Mouse (Mus musculus) midbrain, embryonic 14.5 days (tissue): ENCODE data around the gene Jund. TPM values are rescaled to one million over a fixed set of nuclear protein-coding genes. Genes with fewer than 3 reads are reported as not detected.

ENCODE experiments used
- ATAC-seq: fragments of 200-750 bp; cut with Nextera tagmentation; 2 replicates; pipeline ENCODE4 v1.8.0; 2017; ENCODE audit warnings: moderate number of reproducible peaks, moderate library complexity; ENCODE audit not compliant: low FRiP score, low TSS enrichment
- DNase-seq: peaks from one replicate; pipeline ENCODE4 v3.0.0-alpha.2; 2015
- H3K27ac ChIP-seq: fragments of 300-500 bp; sonication (generic); replicated peaks from 2 replicates; pipeline ENCODE4 v1.5.1; 2014; ENCODE audit warnings: mild to moderate bottlenecking, low read depth, low read length, moderate library complexity
- H3K27me3 ChIP-seq: fragments of 300-500 bp; sonication (generic); 2 replicates; pipeline ENCODE4 v1.6.1; 2014; ENCODE audit warnings: low read length, control low read depth, mixed read lengths; ENCODE audit not compliant: control insufficient read depth, insufficient read depth
- H3K36me3 ChIP-seq: fragments of 300-500 bp; sonication (generic); 2 replicates; pipeline ENCODE4 v1.6.1; 2014; ENCODE audit warnings: low read length, control low read depth; ENCODE audit not compliant: control insufficient read depth, insufficient read depth
- H3K4me1 ChIP-seq: fragments of 300-500 bp; sonication (generic); 2 replicates; pipeline ENCODE4 v1.6.1; 2014; ENCODE audit warnings: mild to moderate bottlenecking, antibody characterized with exemption, low read length, control low read depth; ENCODE audit not compliant: control insufficient read depth, insufficient read depth
- H3K4me2 ChIP-seq: fragments of 300-500 bp; sonication (generic); 2 replicates; pipeline ENCODE4 v1.6.1; 2014; ENCODE audit warnings: mild to moderate bottlenecking, low read length, moderate library complexity
- H3K4me3 ChIP-seq: fragments of 300-500 bp; sonication (generic); replicated peaks from 2 replicates; pipeline ENCODE4 v1.5.1; 2014; ENCODE audit warnings: low read depth, low read length
- H3K9ac ChIP-seq: fragments of 300-500 bp; sonication (generic); replicated peaks from 2 replicates; pipeline ENCODE4 v1.6.1; 2014; ENCODE audit warnings: mild to moderate bottlenecking, low read length, moderate library complexity
- H3K9me3 ChIP-seq: fragments of 300-500 bp; sonication (generic); 2 replicates; pipeline ENCODE4 v1.6.1; 2016; ENCODE audit warnings: low read length, control low read depth, mixed read lengths; ENCODE audit not compliant: control insufficient read depth
- WGBS: fragments of 180-500 bp; shearing (Covaris S2); extraction: QIAGEN DNeasy Blood & Tissue Kit; methylation state at CpG from one replicate; pipeline ENCODE4 v1.1.7; 2014; 5-methylcytosine and 5-hydroxymethylcytosine counted together
- polyA plus RNA-seq: library from polyadenylated mRNA; unstranded; fragments of >200 nt; fragmentation: Nextera tagmentation; extraction: Ambion mirVana; gene quantifications from 2 replicates; pipeline ENCODE4 v1.2.1, GENCODE M21; 2014

The Jund gene
- polyA plus RNA-seq, 1 experiment from 2014 or later: 119 TPM

DNA sequence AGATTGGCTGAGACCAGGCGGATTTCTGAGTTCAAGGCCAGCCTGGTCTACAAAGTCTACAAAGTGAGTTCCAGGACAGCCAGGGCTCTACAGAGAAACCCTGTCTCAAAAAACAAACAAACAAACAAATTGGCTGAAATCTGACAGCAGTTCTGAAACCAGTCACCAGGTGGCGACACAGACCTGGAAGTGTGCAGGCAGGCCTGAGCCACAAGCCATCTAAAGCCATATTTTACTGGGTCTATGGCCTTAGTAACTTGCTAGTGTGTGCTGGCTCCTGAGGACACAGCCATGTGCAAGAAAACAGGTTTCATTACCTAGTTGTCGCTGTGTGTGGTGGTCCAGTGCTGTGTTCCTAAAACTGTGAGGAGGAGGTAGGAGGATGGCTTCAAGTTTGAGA is 22.0 kb downstream of the Jund start:
- WGBS: 7% methylated on average over 3 of the region's 3 CpGs
- no peak overlapping the region for H3K4me2 ChIP-seq
- H3K4me1 ChIP-seq: no peaks in the 10 kb centered on the region
- no peak overlapping the region for H3K9ac ChIP-seq
- no peaks in the 10 kb centered on the region for H3K27me3 ChIP-seq
- H3K4me3 ChIP-seq: no peak overlapping the region
- no peaks in the 10 kb centered on the region for H3K9me3 ChIP-seq
- ATAC-seq (no peak), DNase-seq (peak; percentile 89)
- H3K27ac ChIP-seq: no peak overlapping the region
- no peaks in the 10 kb centered on the region for H3K36me3 ChIP-seq

DNA sequence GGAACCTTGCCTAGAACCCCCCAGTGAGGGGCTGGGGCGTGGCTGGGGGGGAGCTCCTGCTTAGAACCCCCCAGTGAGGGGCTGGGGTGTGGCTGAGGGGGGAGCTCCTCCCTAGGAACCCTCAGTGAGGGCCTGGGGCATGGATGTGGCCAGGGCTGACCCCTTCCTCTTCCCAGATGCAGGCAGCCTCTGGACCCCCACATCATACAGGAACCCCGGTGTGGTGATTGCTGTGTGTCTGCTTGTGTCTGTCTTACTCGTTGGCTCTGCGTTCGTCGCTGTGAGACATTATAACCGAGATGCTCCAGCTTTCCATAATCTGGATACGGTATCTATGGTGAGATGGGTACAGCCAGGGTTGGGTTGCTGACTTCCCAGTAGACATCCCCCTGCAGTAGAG is 22.9 kb downstream of the Jund start:
- 84% methylated on average over 8 of the region's 8 CpGs for WGBS
- Histone ChIP-seq H3K4me2 (no peak overlapping the region), H3K9me3 (no peaks in the 10 kb centered on the region), H3K9ac (no peak overlapping the region), H3K27me3 (no peaks in the 10 kb centered on the region), H3K4me1 (no peaks in the 10 kb centered on the region), H3K36me3 (no peaks in the 10 kb centered on the region), H3K27ac (no peak overlapping the region), H3K4me3 (no peak overlapping the region)
- ATAC-seq (no peak), DNase-seq (no peak)

DNA sequence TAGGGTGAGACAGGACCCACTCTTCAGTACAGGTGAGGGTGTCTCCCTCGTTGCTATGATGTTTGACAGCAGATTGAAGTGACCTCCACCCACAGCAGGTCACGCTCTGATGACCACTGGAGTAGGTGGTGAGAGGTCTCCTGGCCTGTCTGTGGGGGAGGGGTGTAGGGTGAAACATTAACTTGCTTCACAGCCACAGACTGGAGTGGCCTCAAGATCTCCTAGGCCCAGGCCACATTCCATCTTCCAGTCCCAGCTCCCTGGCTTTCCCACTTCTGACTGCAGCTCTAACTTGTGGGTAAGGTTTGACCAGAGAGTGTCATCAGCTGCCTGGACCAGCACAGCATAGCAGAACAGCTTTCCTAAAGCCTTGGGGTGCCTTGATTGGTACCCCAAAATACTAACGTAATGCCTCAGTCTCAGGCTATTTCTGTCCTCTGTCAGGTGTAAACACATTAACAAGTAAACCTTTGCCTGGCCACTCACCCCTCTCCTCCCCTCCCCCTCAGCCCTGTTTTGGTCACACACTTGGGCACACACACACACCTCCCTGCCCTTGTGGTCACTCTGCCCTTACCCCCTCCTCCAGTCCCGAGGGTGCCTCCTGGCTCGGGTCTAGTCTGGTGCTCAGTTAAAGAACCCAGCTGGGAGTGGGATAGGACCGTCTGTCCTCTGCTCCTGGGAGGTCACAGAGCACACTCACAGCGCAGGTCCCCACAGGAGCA is 24.9 kb downstream of the Jund start, which contains the start of gene Pde4c:
TSS of gene Pde4c (plus strand) at position 235 of the 725 bp plus-strand sequence.
- WGBS: 66% methylated on average over 7 of the region's 7 CpGs
- H3K9ac ChIP-seq: no peak within 1 kb of the TSS

DNA sequence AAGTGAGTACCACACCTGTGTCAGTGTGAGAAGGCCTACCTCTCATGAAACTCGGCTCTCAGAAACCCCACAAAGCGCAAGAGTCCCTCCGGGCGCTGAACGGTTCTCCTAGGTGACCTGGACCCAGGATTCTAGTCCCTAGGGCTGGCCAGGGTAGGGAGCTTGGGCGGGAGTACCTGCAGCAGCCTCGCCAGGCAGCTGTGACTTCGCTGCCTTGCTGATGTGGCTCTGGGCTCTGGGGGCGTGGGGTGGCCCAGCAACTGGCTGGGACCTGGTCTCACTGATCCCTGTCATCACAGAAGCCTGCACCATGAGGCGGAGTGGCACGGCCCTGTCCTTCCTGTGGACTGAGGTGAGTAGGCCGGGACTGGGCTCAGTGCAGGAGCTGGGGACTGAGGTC is 25.5 kb downstream of the Jund start:
- ATAC-seq (no peak), DNase-seq (no peak)
- no peaks in the 10 kb centered on the region for H3K9me3 ChIP-seq
- no peak overlapping the region for H3K4me2 ChIP-seq
- H3K4me3 ChIP-seq: no peak overlapping the region
- peaks cover 8% of the 10 kb centered on the region for H3K27me3 ChIP-seq
- no peak overlapping the region for H3K9ac ChIP-seq
- no peak overlapping the region for H3K27ac ChIP-seq
- no peaks in the 10 kb centered on the region for H3K4me1 ChIP-seq
- H3K36me3 ChIP-seq: no peaks in the 10 kb centered on the region
- 82% methylated on average over 12 of the region's 12 CpGs for WGBS

More for the DNA sequence above, 24.9 kb downstream of the Jund start, which contains the start of gene Pde4c:
- Histone ChIP-seq H3K4me1 (no peaks in the 10 kb centered on the region), H3K27ac (no peak within 1 kb of the TSS), H3K4me3 (no peak within 1 kb of the TSS), H3K4me2 (no peak within 1 kb of the TSS), H3K9me3 (no peaks in the 10 kb centered on the region), H3K36me3 (no peaks in the 10 kb centered on the region), H3K27me3 (0 out of 2 replicates have a peak, but pooled peaks cover 5% of the 10 kb centered on the region)
- ATAC-seq (no peak), DNase-seq (no peak)

DNA sequence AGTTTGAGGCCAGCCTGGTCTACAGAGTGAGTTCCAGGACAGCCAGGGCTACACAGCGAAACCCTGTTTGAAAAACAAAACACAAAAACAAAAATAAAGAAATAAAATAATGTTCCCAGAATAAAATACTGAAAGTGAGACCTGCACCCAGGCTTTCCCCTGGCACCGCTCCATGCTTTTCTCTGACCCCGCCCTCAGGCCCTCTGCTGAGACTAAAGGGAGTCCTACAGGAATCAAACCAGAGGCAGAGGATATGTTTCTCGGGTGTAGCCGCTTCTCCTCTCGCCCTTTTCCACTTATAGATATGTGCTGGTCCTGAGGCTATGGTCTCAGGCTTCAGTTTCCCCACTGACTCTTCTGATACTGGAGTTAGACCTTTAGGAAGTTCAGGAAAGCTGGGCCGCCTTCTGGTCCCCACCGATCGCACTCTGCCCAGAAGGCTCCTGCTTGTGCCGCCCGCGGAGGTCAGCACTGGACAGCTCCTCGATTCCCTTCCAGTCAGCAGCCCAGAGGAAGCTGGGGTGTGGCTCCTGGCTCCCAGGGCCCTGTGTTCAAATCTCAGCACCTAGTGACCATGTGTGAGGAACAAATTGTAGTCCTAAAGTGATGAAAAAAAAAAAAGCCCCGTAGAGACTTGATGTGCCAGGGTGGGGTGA is 27.2 kb downstream of the Jund start:
- no peak overlapping the region for H3K27ac ChIP-seq
- H3K36me3 ChIP-seq: no peaks in the 10 kb centered on the region
- H3K27me3 ChIP-seq: peaks cover 19% of the 10 kb centered on the region
- H3K4me2 ChIP-seq: no peak overlapping the region
- no peak for DNase-seq
- no peak overlapping the region for H3K9ac ChIP-seq
- 33% methylated on average over 14 of the region's 14 CpGs for WGBS
- H3K4me3 ChIP-seq: no peak overlapping the region
- no peaks in the 10 kb centered on the region for H3K9me3 ChIP-seq
- H3K4me1 ChIP-seq: no peaks in the 10 kb centered on the region
- no peak for ATAC-seq

DNA sequence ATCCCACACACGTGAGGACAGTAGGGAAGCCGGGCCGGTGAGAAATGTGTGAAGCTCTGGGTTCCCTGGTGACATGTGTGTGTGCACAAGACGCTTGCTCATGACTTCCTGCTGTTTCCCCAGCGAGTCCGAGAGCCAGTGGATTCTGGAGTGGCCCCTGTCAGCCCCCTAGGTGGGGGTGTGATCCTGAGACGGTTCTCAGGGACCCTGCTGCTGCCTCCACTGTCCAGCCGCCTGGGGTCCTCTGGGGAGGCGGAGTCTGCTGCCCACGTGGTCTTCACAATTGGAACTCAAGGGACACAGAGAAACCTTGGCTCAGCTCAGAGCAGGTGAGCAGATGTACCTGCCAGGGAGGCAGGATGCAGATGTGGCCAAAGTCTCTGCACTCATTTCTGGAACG is 28.0 kb downstream of the Jund start:
- H3K27ac ChIP-seq: no peak overlapping the region
- no peaks in the 10 kb centered on the region for H3K9me3 ChIP-seq
- H3K4me3 ChIP-seq: no peak overlapping the region
- no peak overlapping the region for H3K9ac ChIP-seq
- DNase-seq: no peak
- 46% methylated on average over 11 of the region's 11 CpGs for WGBS
- H3K4me1 ChIP-seq: no peaks in the 10 kb centered on the region
- ATAC-seq: no peak
- H3K36me3 ChIP-seq: no peaks in the 10 kb centered on the region
- H3K4me2 ChIP-seq: no peak overlapping the region
- H3K27me3 ChIP-seq: peaks cover 19% of the 10 kb centered on the region

DNA sequence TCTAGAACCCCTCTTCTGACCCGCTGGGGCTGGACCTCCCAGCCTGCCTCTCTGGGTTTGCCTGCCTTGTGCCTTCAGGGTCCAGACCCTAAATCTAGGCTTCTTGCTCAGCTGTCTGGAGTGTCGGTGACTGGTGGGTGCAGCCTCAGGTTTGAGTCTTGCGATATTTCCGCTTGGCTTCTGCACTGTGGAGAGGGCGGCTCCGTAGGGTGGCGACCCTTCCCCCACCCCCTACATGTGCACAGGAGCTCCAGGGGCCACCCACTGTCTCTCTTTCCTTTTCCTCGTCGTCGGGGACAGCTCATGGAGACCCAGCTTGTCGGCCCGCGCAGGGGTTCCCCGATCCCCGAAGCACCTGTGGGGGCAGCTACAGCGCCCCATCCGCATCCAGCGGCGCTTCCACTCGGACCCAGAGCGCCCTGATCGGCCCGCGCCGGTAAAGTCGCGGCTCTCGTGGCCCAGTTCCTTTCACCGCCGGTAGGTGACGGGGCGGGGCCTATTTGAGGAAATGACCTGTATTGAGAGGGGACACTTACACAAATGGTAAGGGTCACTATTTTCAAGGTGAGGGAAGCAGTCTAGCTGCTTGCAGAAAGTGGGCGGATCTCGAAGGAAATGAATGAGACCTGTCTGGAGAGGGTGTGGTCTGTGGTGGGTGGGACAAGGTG is 31.2 kb downstream of the Jund start:
- H3K36me3 ChIP-seq: no peaks in the 10 kb centered on the region
- no peak for DNase-seq
- peak overlapping the region; percentile 38 for H3K4me2 ChIP-seq
- peaks cover 23% of the 10 kb centered on the region for H3K27me3 ChIP-seq
- no peak overlapping the region for H3K4me3 ChIP-seq
- H3K9ac ChIP-seq: 0 out of 2 replicates have a peak overlapping the region, but pooled peaks have one; percentile 12
- no peaks in the 10 kb centered on the region for H3K9me3 ChIP-seq
- 6% methylated on average over 34 of the region's 34 CpGs for WGBS
- ATAC-seq: no peak
- H3K4me1 ChIP-seq: no peaks in the 10 kb centered on the region
- H3K27ac ChIP-seq: no peak overlapping the region

DNA sequence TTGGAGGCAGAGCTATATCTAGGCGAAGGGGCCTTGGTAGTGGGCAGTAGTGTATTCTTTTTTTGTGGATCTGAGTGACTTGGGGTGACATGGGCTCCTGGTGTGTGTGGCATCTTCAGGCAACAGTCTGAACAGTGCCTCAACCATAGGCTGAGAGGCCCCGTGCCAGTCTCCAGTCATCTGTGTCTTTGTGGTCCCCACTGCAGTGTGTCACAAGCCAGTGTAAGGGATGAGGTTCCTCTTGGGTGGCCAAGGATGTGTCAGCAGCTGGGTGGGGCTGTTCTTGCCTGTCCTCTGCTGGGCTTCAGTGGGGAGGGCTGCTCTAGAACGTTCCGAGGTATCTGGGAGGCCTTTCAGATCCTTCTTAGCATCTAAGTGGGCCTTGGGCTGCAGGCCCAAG is 32.2 kb downstream of the Jund start:
- H3K36me3 ChIP-seq: no peaks in the 10 kb centered on the region
- no peaks in the 10 kb centered on the region for H3K4me1 ChIP-seq
- H3K9me3 ChIP-seq: no peaks in the 10 kb centered on the region
- H3K27me3 ChIP-seq: peaks cover 23% of the 10 kb centered on the region
- WGBS: 83% methylated on average over 4 of the region's 4 CpGs
- ATAC-seq: no peak
- H3K27ac ChIP-seq: no peak overlapping the region
- DNase-seq: no peak
- H3K9ac ChIP-seq: no peak overlapping the region
- H3K4me2 ChIP-seq: no peak overlapping the region
- no peak overlapping the region for H3K4me3 ChIP-seq
